In the genomic region with DNA sequence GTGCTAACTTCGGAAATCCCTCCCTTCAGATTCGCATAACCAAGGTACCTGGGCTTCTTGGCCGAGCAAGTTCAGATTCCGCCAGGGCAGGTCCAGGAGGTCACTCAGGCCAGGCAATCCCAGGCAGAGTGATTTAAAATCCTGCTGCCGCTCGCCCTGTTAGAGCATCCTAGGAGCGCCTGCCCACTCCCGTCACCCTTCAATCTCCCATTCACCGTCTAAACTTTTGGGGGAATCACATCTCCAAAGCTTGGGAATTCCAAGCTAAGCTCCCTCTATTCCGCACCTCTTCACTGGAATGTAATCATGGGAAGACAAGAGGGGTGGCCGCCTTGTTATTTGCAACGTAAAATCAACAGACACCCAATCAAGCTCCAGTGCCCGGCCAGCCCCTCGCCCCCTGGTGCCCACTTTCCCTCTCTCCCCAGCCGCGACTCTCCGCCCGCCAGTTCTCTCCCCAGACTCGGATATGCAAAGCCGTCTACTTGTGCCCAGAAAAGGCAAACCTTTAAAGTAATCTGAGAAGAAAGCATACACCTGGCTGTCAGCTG, we compare ENCODE assay signal across 9 mouse cellular contexts. TPM values are rescaled to one million over a fixed set of nuclear protein-coding genes. Genes with fewer than 3 reads are reported as not detected.
DNase-seq lines count a peak whose midpoint lies in the region; ATAC-seq and TF ChIP-seq lines count a peak whose summit lies in the region.
"Had no signal": no experiment of that assay in that cellular context is flagged by ENCODE, and none has a peak within 500 bp of the region (broad histone marks: within the 10 kb centered on the region; RNA-seq: fewer than 3 reads in every experiment).

No protein-coding gene starts in this region.

- H3K4me2 ChIP-seq in lung, postnatal 0 days (replicated peaks; ENCODE audit: low read depth, low read length) = peak overlapping the region; percentile 80
- H3K4me2 ChIP-seq in intestine, embryonic 15.5 days (replicated peaks) = peak overlapping the region; percentile 99
- H3K4me2 ChIP-seq in midbrain, postnatal 0 days (ENCODE audit: low read depth, low read length, poor library complexity, severe bottlenecking) = peak overlapping the region; percentile 91

- no peak for ATAC-seq in lung, postnatal 0 days
- ATAC-seq in intestine, embryonic 15.5 days = peak; percentile 19
- ATAC-seq in midbrain, postnatal 0 days (ENCODE audit: low FRiP score) = no peak

- TF ChIP-seq POLR2A in lung, adult 2 months (IDR thresholded peaks at IDR 0.05; ENCODE audit: borderline replicate concordance, extremely low read depth, low read depth, low read length) = no peak

- peaks cover 25% of the 10 kb centered on the region for H3K27me3 ChIP-seq in lung, postnatal 0 days (replicated peaks; ENCODE audit: insufficient read depth, low read length)
- H3K27me3 ChIP-seq in intestine, embryonic 15.5 days (replicated peaks) = peaks cover 41% of the 10 kb centered on the region
- H3K27me3 ChIP-seq in midbrain, postnatal 0 days (ENCODE audit: insufficient read depth, low read length) = 0 out of 2 replicates have a peak, but pooled peaks cover 7% of the 10 kb centered on the region

- no peak overlapping the region for H3K27ac ChIP-seq in lung, postnatal 0 days (ENCODE audit: low read length)
- H3K27ac ChIP-seq in intestine, embryonic 15.5 days = no peak overlapping the region
- no peak overlapping the region for H3K27ac ChIP-seq in midbrain, postnatal 0 days (ENCODE audit: low read depth, low read length)

- no peaks in the 10 kb centered on the region for H3K9me3 ChIP-seq in lung, postnatal 0 days (ENCODE audit: low read length)
- H3K9me3 ChIP-seq in intestine, embryonic 15.5 days = no peaks in the 10 kb centered on the region
- no peaks in the 10 kb centered on the region for H3K9me3 ChIP-seq in midbrain, postnatal 0 days (ENCODE audit: low read length)

- no peak overlapping the region for H3K9ac ChIP-seq in lung, postnatal 0 days (replicated peaks; ENCODE audit: low read depth)
- H3K9ac ChIP-seq in intestine, embryonic 15.5 days = peak overlapping the region; percentile 30
- peak overlapping the region; percentile 62 for H3K9ac ChIP-seq in midbrain, postnatal 0 days (replicated peaks; ENCODE audit: low read length, poor library complexity, severe bottlenecking)

- H3K36me3 ChIP-seq in lung, postnatal 0 days (ENCODE audit: insufficient read depth, low read length) = no peaks in the 10 kb centered on the region
- H3K36me3 ChIP-seq in intestine, embryonic 15.5 days = no peaks in the 10 kb centered on the region
- H3K36me3 ChIP-seq in midbrain, postnatal 0 days (ENCODE audit: insufficient read depth, low read length) = no peaks in the 10 kb centered on the region

- under 1% methylated on average over 20 of the region's 20 CpGs for WGBS in lung, postnatal 0 days
- 2% methylated on average over 20 of the region's 20 CpGs for WGBS in lung, adult 2 months
- under 1% methylated on average over 20 of the region's 20 CpGs for WGBS in intestine, embryonic 15.5 days
- WGBS in midbrain, postnatal 0 days = under 1% methylated on average over 20 of the region's 20 CpGs

- DNase-seq in cerebellum, postnatal 4 days (ENCODE audit: low spot score in 2 of 2) = peak; percentile 27 to 39
- DNase-seq in cerebellum, adult 8-10 months = no peak
- no peak for DNase-seq in lung, postnatal 0 days (ENCODE audit: low spot score)
- DNase-seq in lung, adult 2 months = no peak
- DNase-seq in midbrain, postnatal 0 days (ENCODE audit: low spot score) = peak; percentile 34
- DNase-seq in urinary bladder, postnatal 36 days (ENCODE audit: low spot score in 2 of 2) = no peak
- DNase-seq in ovary, adult 18-20 months (ENCODE audit: low spot score) = no peak

- no peaks in the 10 kb centered on the region for H3K4me1 ChIP-seq in lung, postnatal 0 days (ENCODE audit: insufficient read depth, low read depth, low read length)
- peaks cover 5% of the 10 kb centered on the region for H3K4me1 ChIP-seq in lung, adult 2 months (ENCODE audit: control insufficient read depth, insufficient read depth, low read length)
- peaks cover 25% of the 10 kb centered on the region for H3K4me1 ChIP-seq in intestine, embryonic 15.5 days (replicated peaks)
- H3K4me1 ChIP-seq in midbrain, postnatal 0 days (ENCODE audit: insufficient read depth, low read length) = peaks cover 9% of the 10 kb centered on the region; the same call in 1 of the 2 replicates

- no peak for TF ChIP-seq EP300 in lung, postnatal 0 days (IDR thresholded peaks at IDR 0.05)

- TF ChIP-seq CTCF in lung, postnatal 0 days (IDR thresholded peaks at IDR 0.05) = no peak
- no peak for TF ChIP-seq CTCF in lung, adult 2 months (IDR thresholded peaks at IDR 0.05; ENCODE audit: insufficient read depth, low read length)
- TF ChIP-seq CTCF in midbrain, postnatal 0 days (IDR thresholded peaks at IDR 0.05) = peak; percentile 58

- peak overlapping the region; percentile 37 for H3K4me3 ChIP-seq in lung, postnatal 0 days (ENCODE audit: low read depth, low read length)
- no peak overlapping the region for H3K4me3 ChIP-seq in lung, adult 2 months (replicated peaks; ENCODE audit: extremely low read depth, low read depth, low read length)
- peak overlapping the region; percentile 56 for H3K4me3 ChIP-seq in intestine, embryonic 15.5 days (replicated peaks)
- peak overlapping the region; percentile 68 for H3K4me3 ChIP-seq in midbrain, postnatal 0 days (ENCODE audit: low read depth, low read length)

RNA-seq across cellular contexts. Expression of a gene that starts 0.7 kb away (rescaled TPM):
- not detected in 2 replicates for polyA plus RNA-seq in lung, postnatal 0 days (2015; fragmentation: Nextera tagmentation; extraction: Ambion mirVana)
- not detected in 2 replicates for polyA plus RNA-seq in lung, adult 2 months (2012; rRNA removed)
- polyA plus RNA-seq in intestine, embryonic 15.5 days (2015; fragmentation: Nextera tagmentation; extraction: Ambion mirVana) = 2.3 and 3.4 TPM in 2 replicates
- total RNA-seq in midbrain, postnatal 0 days (2014; rRNA removed) = 24.4 and 25.8 TPM in 2 replicates
- polyA plus RNA-seq in midbrain, postnatal 0 days (2015; fragmentation: Nextera tagmentation; extraction: Ambion mirVana) = 14.2 and 17.4 TPM in 2 replicates
- polyA plus RNA-seq: C2C12 had no signal

Comparison
In these comparisons a context has a peak if more than half of its experiments do, and no peak if none do; other contexts are left out.
1. DNase-seq: peak in cerebellum, postnatal 4 days (2 of 2) and midbrain, postnatal 0 days (single experiment); none in cerebellum, adult 8-10 months (single experiment), lung, postnatal 0 days (single experiment), lung, adult 2 months (single experiment), urinary bladder, postnatal 36 days (0 of 2) and ovary, adult 18-20 months (single experiment).
2. Peak in every context shown above with its lines, with median percentiles within 50 percentile points of each other: H3K4me2 ChIP-seq.